19 mouse cellular contexts compared by ENCODE assay signal in genomic region chr2:148493281-148493680, GRCm38 (mm10).
"Had no signal": no experiment of that assay in that cellular context is flagged by ENCODE, and none has a peak within 500 bp of the region (broad histone marks: within the 10 kb centered on the region; RNA-seq: fewer than 3 reads in every experiment).

No protein-coding gene starts in this region.

- H3K9ac ChIP-seq: liver, embryonic 15.5 days; liver, postnatal 0 days; lung, embryonic 15.5 days; midbrain, embryonic 13.5 days; midbrain, embryonic 15.5 days; neural tube, embryonic 13.5 days; neural tube, embryonic 15.5 days had no signal

- H3K36me3 ChIP-seq: liver, embryonic 15.5 days; lung, embryonic 15.5 days; midbrain, embryonic 10.5 days; midbrain, embryonic 13.5 days; midbrain, embryonic 15.5 days; neural tube, embryonic 13.5 days; neural tube, embryonic 15.5 days had no signal

- H3K27me3 ChIP-seq: liver, embryonic 15.5 days; lung, embryonic 15.5 days; midbrain, embryonic 13.5 days; midbrain, embryonic 15.5 days; neural tube, embryonic 13.5 days; neural tube, embryonic 15.5 days had no signal

- ATAC-seq: liver, postnatal 0 days; lung, postnatal 0 days; midbrain, embryonic 13.5 days; midbrain, embryonic 15.5 days had no signal

- H3K4me2 ChIP-seq: liver, embryonic 15.5 days; lung, embryonic 15.5 days; midbrain, embryonic 13.5 days; midbrain, embryonic 15.5 days; neural tube, embryonic 13.5 days; neural tube, embryonic 15.5 days had no signal

- H3K27ac ChIP-seq: liver, embryonic 15.5 days; lung, embryonic 15.5 days; midbrain, embryonic 10.5 days; midbrain, embryonic 13.5 days; midbrain, embryonic 15.5 days; neural tube, embryonic 13.5 days; neural tube, embryonic 15.5 days had no signal

- H3K4me1 ChIP-seq: midbrain, embryonic 10.5 days; midbrain, embryonic 13.5 days; midbrain, embryonic 15.5 days; neural tube, embryonic 13.5 days had no signal

- H3K4me3 ChIP-seq: liver, embryonic 15.5 days; lung, embryonic 15.5 days; midbrain, embryonic 10.5 days; midbrain, embryonic 13.5 days; midbrain, embryonic 15.5 days; myocyte; neural tube, embryonic 13.5 days; neural tube, embryonic 15.5 days had no signal

- DNase-seq: liver, postnatal 0 days; lung, adult 2 months; lung, postnatal 14 days; lung, postnatal 36 days; right cerebral cortex, postnatal 25 days; right cerebral cortex, postnatal 4 days; spleen, adult 18-20 months; thymus, adult 2 months; thymus, postnatal 25 days; thymus, postnatal 4 days had no signal

- H3K9me3 ChIP-seq: liver, embryonic 15.5 days; lung, embryonic 15.5 days; midbrain, embryonic 10.5 days; midbrain, embryonic 13.5 days; midbrain, embryonic 15.5 days; neural tube, embryonic 13.5 days; neural tube, embryonic 15.5 days had no signal
